Mouse (Mus musculus): Measurements from ENCODE around the gene Bcl2l12. TPM values are rescaled to one million over a fixed set of nuclear protein-coding genes. Genes with fewer than 3 reads are reported as not detected.

The Bcl2l12 gene
- polyA plus RNA-seq (2012; rRNA removed) = 20.5 and 33.9 TPM in 2 replicates

GRCm38 (mm10) chr7:44998501-44998955 lies at the start of gene Bcl2l12:
Bcl2l12 (minus strand) TSS chr7:44998712.
- DNase-seq (ENCODE audit: low read depth) = peak; percentile 43
- no peak for TF ChIP-seq CTCF (IDR thresholded peaks at IDR 0.05; ENCODE audit: borderline replicate concordance, extremely low read depth, insufficient read depth, insufficient read length)
- no peak for TF ChIP-seq POLR2A (IDR thresholded peaks at IDR 0.05; ENCODE audit: borderline replicate concordance, extremely low read depth, insufficient read depth, insufficient read length, poor library complexity, severe bottlenecking)

GRCm38 (mm10) chr7:45047491-45047890 lies 49.0 kb upstream of the Bcl2l12 start:
- TF ChIP-seq CTCF (IDR thresholded peaks at IDR 0.05; ENCODE audit: borderline replicate concordance, extremely low read depth, insufficient read depth, insufficient read length) (no peak), POLR2A (IDR thresholded peaks at IDR 0.05; ENCODE audit: borderline replicate concordance, extremely low read depth, insufficient read depth, insufficient read length, poor library complexity, severe bottlenecking) (no peak)
- DNase-seq (ENCODE audit: low read depth) = no peak

GRCm38 (mm10) chr7:45046853-45047350 lies 48.4 kb upstream of the Bcl2l12 start:
- no peak for DNase-seq (ENCODE audit: low read depth)
- TF ChIP-seq POLR2A (IDR thresholded peaks at IDR 0.05; ENCODE audit: borderline replicate concordance, extremely low read depth, insufficient read depth, insufficient read length, poor library complexity, severe bottlenecking) = no peak

GRCm38 (mm10) chr7:45045741-45046140 lies 47.2 kb upstream of the Bcl2l12 start:
- DNase-seq (ENCODE audit: low read depth) = no peak
- no peak for TF ChIP-seq CTCF (IDR thresholded peaks at IDR 0.05; ENCODE audit: borderline replicate concordance, extremely low read depth, insufficient read depth, insufficient read length)

- TF ChIP-seq POLR2A (IDR thresholded peaks at IDR 0.05; ENCODE audit: borderline replicate concordance, extremely low read depth, insufficient read depth, insufficient read length, poor library complexity, severe bottlenecking) = no peak
- TF ChIP-seq CTCF (IDR thresholded peaks at IDR 0.05; ENCODE audit: borderline replicate concordance, extremely low read depth, insufficient read depth, insufficient read length) = no peak
- no peak for DNase-seq (ENCODE audit: low read depth)
Observed at GRCm38 (mm10) chr7:45043307-45043706, 44.8 kb upstream of the Bcl2l12 start.

GRCm38 (mm10) chr7:45040851-45041250 lies 42.3 kb upstream of the Bcl2l12 start:
- TF ChIP-seq POLR2A (IDR thresholded peaks at IDR 0.05; ENCODE audit: borderline replicate concordance, extremely low read depth, insufficient read depth, insufficient read length, poor library complexity, severe bottlenecking) (no peak), CTCF (IDR thresholded peaks at IDR 0.05; ENCODE audit: borderline replicate concordance, extremely low read depth, insufficient read depth, insufficient read length) (no peak)
- DNase-seq (ENCODE audit: low read depth) = no peak

GRCm38 (mm10) chr7:45038411-45038810 lies 39.9 kb upstream of the Bcl2l12 start:
- DNase-seq (ENCODE audit: low read depth) = no peak
- TF ChIP-seq CTCF (IDR thresholded peaks at IDR 0.05; ENCODE audit: borderline replicate concordance, extremely low read depth, insufficient read depth, insufficient read length) = no peak
- TF ChIP-seq POLR2A (IDR thresholded peaks at IDR 0.05; ENCODE audit: borderline replicate concordance, extremely low read depth, insufficient read depth, insufficient read length, poor library complexity, severe bottlenecking) = no peak

GRCm38 (mm10) chr7:45037720-45038361 lies 39.3 kb upstream of the Bcl2l12 start:
- peak; percentile 77 for TF ChIP-seq CTCF (IDR thresholded peaks at IDR 0.05; ENCODE audit: borderline replicate concordance, extremely low read depth, insufficient read depth, insufficient read length)
- TF ChIP-seq POLR2A (IDR thresholded peaks at IDR 0.05; ENCODE audit: borderline replicate concordance, extremely low read depth, insufficient read depth, insufficient read length, poor library complexity, severe bottlenecking) = no peak
- peak; percentile 39 for DNase-seq (ENCODE audit: low read depth)

- TF ChIP-seq CTCF (IDR thresholded peaks at IDR 0.05; ENCODE audit: borderline replicate concordance, extremely low read depth, insufficient read depth, insufficient read length) (no peak), POLR2A (IDR thresholded peaks at IDR 0.05; ENCODE audit: borderline replicate concordance, extremely low read depth, insufficient read depth, insufficient read length, poor library complexity, severe bottlenecking) (no peak)
- DNase-seq (ENCODE audit: low read depth) = no peak
Observed at GRCm38 (mm10) chr7:45036702-45037101, 38.2 kb upstream of the Bcl2l12 start.

GRCm38 (mm10) chr7:45035631-45036030 lies 37.1 kb upstream of the Bcl2l12 start:
- TF ChIP-seq CTCF (IDR thresholded peaks at IDR 0.05; ENCODE audit: borderline replicate concordance, extremely low read depth, insufficient read depth, insufficient read length) (no peak), POLR2A (IDR thresholded peaks at IDR 0.05; ENCODE audit: borderline replicate concordance, extremely low read depth, insufficient read depth, insufficient read length, poor library complexity, severe bottlenecking) (no peak)
- DNase-seq (ENCODE audit: low read depth) = no peak

- TF ChIP-seq CTCF (IDR thresholded peaks at IDR 0.05; ENCODE audit: borderline replicate concordance, extremely low read depth, insufficient read depth, insufficient read length) (no peak), POLR2A (IDR thresholded peaks at IDR 0.05; ENCODE audit: borderline replicate concordance, extremely low read depth, insufficient read depth, insufficient read length, poor library complexity, severe bottlenecking) (no peak)
- no peak for DNase-seq (ENCODE audit: low read depth)
Observed at GRCm38 (mm10) chr7:45033722-45034359, 35.3 kb upstream of the Bcl2l12 start.

GRCm38 (mm10) chr7:45030857-45031256 lies 32.3 kb upstream of the Bcl2l12 start:
- no peak for DNase-seq (ENCODE audit: low read depth)
- no peak for TF ChIP-seq POLR2A (IDR thresholded peaks at IDR 0.05; ENCODE audit: borderline replicate concordance, extremely low read depth, insufficient read depth, insufficient read length, poor library complexity, severe bottlenecking)

Measured in brain, embryonic 14.5 days (tissue).